Mouse (Mus musculus) lung, postnatal 0 days (tissue): Measurements from ENCODE around the gene Serping1. TPM values are rescaled to one million over a fixed set of nuclear protein-coding genes. Genes with fewer than 3 reads are reported as not detected.
A peak's percentile ranks its signal among the peaks of the same experiment; 100 is the strongest.

Experiments used
- ATAC-seq: fragments of 200-750 bp; cut with Nextera tagmentation; 2 replicates; pipeline ENCODE4 v1.8.0; 2017; ENCODE audit warnings: moderate library complexity
- DNase-seq: peaks from one replicate; pipeline ENCODE4 v3.0.0-alpha.2; 2016; ENCODE audit warnings: low spot score
- H3K27ac ChIP-seq: fragments of 300-500 bp; sonication (generic); 2 replicates; pipeline ENCODE4 v1.5.1; 2014; ENCODE audit warnings: antibody characterized with exemption, mild to moderate bottlenecking, low read length, mixed read lengths
- H3K27me3 ChIP-seq: fragments of 300-500 bp; sonication (generic); replicated peaks from 2 replicates; pipeline ENCODE4 v1.6.1; 2014; ENCODE audit warnings: low read length, mixed read lengths; ENCODE audit not compliant: insufficient read depth
- H3K36me3 ChIP-seq: fragments of 300-500 bp; sonication (generic); 2 replicates; pipeline ENCODE4 v1.6.1; 2014; ENCODE audit warnings: low read length, mixed read lengths; ENCODE audit not compliant: insufficient read depth
- H3K4me1 ChIP-seq: fragments of 300-500 bp; sonication (generic); 2 replicates; pipeline ENCODE4 v1.6.1; 2014; ENCODE audit warnings: antibody characterized with exemption, low read depth, low read length, mixed read lengths; ENCODE audit not compliant: insufficient read depth
- H3K4me2 ChIP-seq: fragments of 300-500 bp; sonication (generic); replicated peaks from 2 replicates; pipeline ENCODE4 v1.6.1; 2014; ENCODE audit warnings: low read depth, mild to moderate bottlenecking, low read length, moderate library complexity, mixed read lengths
- H3K4me3 ChIP-seq: fragments of 300-500 bp; sonication (generic); 2 replicates; pipeline ENCODE4 v1.5.1; 2014; ENCODE audit warnings: low read depth, low read length
- H3K9ac ChIP-seq: fragments of 300-500 bp; sonication (generic); replicated peaks from 2 replicates; pipeline ENCODE4 v1.6.1; 2014; ENCODE audit warnings: low read depth, mild to moderate bottlenecking
- H3K9me3 ChIP-seq: fragments of 300-500 bp; sonication (generic); 2 replicates; pipeline ENCODE4 v1.6.1; 2016; ENCODE audit warnings: low read length, mixed read lengths
- CTCF ChIP-seq: IDR thresholded peaks from 2 replicates; pipeline ENCODE4 v1.5.1; 2016; ENCODE audit warnings: antibody characterized with exemption, mild to moderate bottlenecking
- EP300 ChIP-seq: IDR thresholded peaks from 2 replicates; pipeline ENCODE4 v1.6.1; 2016; ENCODE audit warnings: antibody characterized with exemption, mild to moderate bottlenecking, control low read depth
- WGBS: fragments of 180-500 bp; shearing (Covaris S2); extraction: QIAGEN DNeasy Blood & Tissue Kit; methylation state at CpG from one replicate; pipeline ENCODE4 v1.1.7; 2014; 5-methylcytosine and 5-hydroxymethylcytosine counted together
- polyA plus RNA-seq: library from polyadenylated mRNA; unstranded; fragments of >200 nt; fragmentation: Nextera tagmentation; extraction: Ambion mirVana; gene quantifications from 2 replicates; pipeline ENCODE4 v1.2.1, GENCODE M21; 2015

Gene Serping1
- polyA plus RNA-seq, 1 experiment from 2014 or later, result 283 TPM

- no peak for ATAC-seq
- Histone ChIP-seq H3K4me1 (no peaks in the 10 kb centered on the region), H3K9me3 (no peaks in the 10 kb centered on the region), H3K27me3 (no peaks in the 10 kb centered on the region), H3K36me3 (no peaks in the 10 kb centered on the region), H3K4me3 (no peak overlapping the region), H3K9ac (no peak overlapping the region), H3K27ac (no peak overlapping the region), H3K4me2 (no peak overlapping the region)
- DNase-seq, result no peak
- TF ChIP-seq CTCF, result no peak
- no peak for TF ChIP-seq EP300
- 61% methylated on average over 5 of the region's 5 CpGs for WGBS
Observed at GRCm38 (mm10) chr2:84756245-84756644, 19.0 kb downstream of the Serping1 start.

GRCm38 (mm10) chr2:84750115-84750514, 25.1 kb downstream of the Serping1 start:
- TF ChIP-seq CTCF (no peak), EP300 (peak; percentile 86)
- Histone ChIP-seq H3K4me1 (no peaks in the 10 kb centered on the region), H3K27ac (peak overlapping the region; percentile 23; the same call in 1 of the 2 replicates), H3K4me2 (no peak overlapping the region), H3K27me3 (no peaks in the 10 kb centered on the region), H3K36me3 (no peaks in the 10 kb centered on the region), H3K9ac (no peak overlapping the region), H3K4me3 (no peak overlapping the region), H3K9me3 (no peaks in the 10 kb centered on the region)
- DNase-seq (peak; percentile 93), ATAC-seq (peak; percentile 94)
- 46% methylated on average over 6 of the region's 6 CpGs for WGBS

- DNase-seq (peak; percentile 49), ATAC-seq (peak; percentile 39)
- H3K36me3 ChIP-seq, result no peaks in the 10 kb centered on the region
- no peak for TF ChIP-seq CTCF
- TF ChIP-seq EP300, result no peak
- H3K9ac ChIP-seq, result peak overlapping the region; percentile 13
- peak overlapping the region; percentile 84 for H3K4me3 ChIP-seq
- peak overlapping the region; percentile 91 for H3K27ac ChIP-seq
- peak overlapping the region; percentile 91 for H3K4me2 ChIP-seq
- H3K9me3 ChIP-seq, result no peaks in the 10 kb centered on the region
- H3K4me1 ChIP-seq, result peaks cover 18% of the 10 kb centered on the region
- 2% methylated on average over 10 of the region's 10 CpGs for WGBS
- no peaks in the 10 kb centered on the region for H3K27me3 ChIP-seq
Observed at GRCm38 (mm10) chr2:84744126-84744525, 31.1 kb downstream of the Serping1 start.

- Histone ChIP-seq H3K4me2 (peak within 1 kb of the TSS; percentile 91), H3K27me3 (no peaks in the 10 kb centered on the region), H3K9ac (peak within 1 kb of the TSS; percentile 71), H3K9me3 (no peaks in the 10 kb centered on the region), H3K4me1 (peaks cover 18% of the 10 kb centered on the region), H3K27ac (peak within 1 kb of the TSS; percentile 91), H3K36me3 (no peaks in the 10 kb centered on the region), H3K4me3 (peak within 1 kb of the TSS; percentile 84)
- peak; percentile 98 for DNase-seq
- 1% methylated on average over 22 of the region's 25 CpGs for WGBS
- ATAC-seq, result peak; percentile 96
- TF ChIP-seq EP300, result no peak
- no peak for TF ChIP-seq CTCF
Observed at GRCm38 (mm10) chr2:84743561-84743960, 31.7 kb downstream of the Serping1 start, which contains the start of gene Gm19426. Gene Gm19426, minus strand, starts transcription at chr2:84743655.

GRCm38 (mm10) chr2:84742451-84743283, 32.6 kb downstream of the Serping1 start:
- no peaks in the 10 kb centered on the region for H3K36me3 ChIP-seq
- H3K27me3 ChIP-seq, result no peaks in the 10 kb centered on the region
- H3K4me3 ChIP-seq, result peak overlapping the region; percentile 84
- peak overlapping the region; percentile 91 for H3K4me2 ChIP-seq
- ATAC-seq (peak; percentile 14), DNase-seq (peak; percentile 62)
- H3K9ac ChIP-seq, result peak overlapping the region; percentile 71
- H3K27ac ChIP-seq, result peak overlapping the region; percentile 91
- 2% methylated on average over 22 of the region's 26 CpGs for WGBS
- peaks cover 19% of the 10 kb centered on the region for H3K4me1 ChIP-seq
- H3K9me3 ChIP-seq, result no peaks in the 10 kb centered on the region
- TF ChIP-seq EP300 (no peak), CTCF (no peak)

- Histone ChIP-seq H3K36me3 (no peaks in the 10 kb centered on the region), H3K4me3 (peak overlapping the region; percentile 84), H3K9me3 (no peaks in the 10 kb centered on the region), H3K4me1 (peaks cover 25% of the 10 kb centered on the region), H3K4me2 (peak overlapping the region; percentile 91), H3K9ac (no peak overlapping the region), H3K27ac (peak overlapping the region; percentile 91), H3K27me3 (no peaks in the 10 kb centered on the region)
- no peak for ATAC-seq
- WGBS, result 1% methylated on average over 5 of the region's 5 CpGs
- TF ChIP-seq EP300, result no peak
- no peak for TF ChIP-seq CTCF
- peak; percentile 42 for DNase-seq
Observed at GRCm38 (mm10) chr2:84741841-84742450, 33.3 kb downstream of the Serping1 start.
